ENCODE assay signal across 8 mouse cellular contexts in genomic region chr1:92180141-92181137, GRCm38 (mm10). TPM values are rescaled to one million over a fixed set of nuclear protein-coding genes. Genes with fewer than 3 reads are reported as not detected.
DNase-seq lines count a peak whose midpoint lies in the region; ATAC-seq lines count a peak whose summit lies in the region.

No protein-coding gene starts in this region.

- H3K4me1 ChIP-seq in intestine, embryonic 14.5 days (replicated peaks; ENCODE audit: control insufficient read depth, insufficient read depth, low read length) = peaks cover 16% of the 10 kb centered on the region

- peak overlapping the region; percentile 71 for H3K4me2 ChIP-seq in intestine, embryonic 14.5 days (ENCODE audit: low read length)

- H3K36me3 ChIP-seq in intestine, embryonic 14.5 days (ENCODE audit: control insufficient read depth, insufficient read depth, low read length) = no peaks in the 10 kb centered on the region

- ATAC-seq in intestine, embryonic 14.5 days (replicated peaks; ENCODE audit: low FRiP score, low TSS enrichment, low read depth) = peak; percentile 98

- under 1% methylated on average over 96 of the region's 97 CpGs for WGBS in intestine, embryonic 14.5 days

- peak overlapping the region; percentile 76 for H3K4me3 ChIP-seq in intestine, embryonic 14.5 days (ENCODE audit: low read depth, low read length)

- H3K9ac ChIP-seq in intestine, embryonic 14.5 days (ENCODE audit: low read length) = peak overlapping the region; percentile 81

- intact Hi-C loops in left cerebral cortex, postnatal 14 days (cut with DNase I) = loop anchor here (2.0 kb wide), 1 partner anchor 180 kb away; no protein-coding TSS in a partner anchor

- no peaks in the 10 kb centered on the region for H3K27me3 ChIP-seq in intestine, embryonic 14.5 days (replicated peaks; ENCODE audit: control insufficient read depth, insufficient read depth, low read length)

- H3K9me3 ChIP-seq in intestine, embryonic 14.5 days (ENCODE audit: control insufficient read depth, low read length) = no peaks in the 10 kb centered on the region

- peak; percentile 98 to 99 for DNase-seq in adrenal gland, adult 18-20 months (ENCODE audit: low spot score in 2 of 2)
- DNase-seq in embryo, embryonic 11 days = peak; percentile 100
- peak; percentile 100 for DNase-seq in gastrocnemius, postnatal 25 days
- DNase-seq in intestine, embryonic 14.5 days (ENCODE audit: low spot score) = peak; percentile 99
- peak; percentile 100 for DNase-seq in left cerebral cortex, postnatal 14 days (ENCODE audit: low spot score in 2 of 2)
- peak; percentile 99 for DNase-seq in mesoderm, embryonic 11.5 days (ENCODE audit: low read depth, low spot score)
- peak; percentile 100 for DNase-seq in right cerebral cortex, postnatal 36 days (ENCODE audit: low spot score in 2 of 2)
- peak; percentile 100 for DNase-seq in yolk sac, embryonic 10.5 days (ENCODE audit: low spot score)

- H3K27ac ChIP-seq in intestine, embryonic 14.5 days (ENCODE audit: low read depth) = peak overlapping the region; percentile 94

RNA-seq across cellular contexts. Expression of gene Hdac4, which starts 15.1 kb away (rescaled TPM):
- 10 to 100 TPM; 45.9 to 95.4 TPM for total RNA-seq in adrenal gland, adult 18-20 months (2021)
- total RNA-seq in gastrocnemius, postnatal 25 days (2021) = 10 to 100 TPM; 48.2 to 56.6 TPM
- polyA plus RNA-seq in intestine, embryonic 14.5 days (2014; fragmentation: Nextera tagmentation; extraction: Ambion mirVana) = 15.0 and 17.6 TPM in 2 replicates
- 100 to 1,000 TPM; 106 to 114 TPM for total RNA-seq in left cerebral cortex, postnatal 14 days (2021)

Comparison
In these comparisons a context has a peak if more than half of its experiments do, and no peak if none do; other contexts are left out.
1. Peak in every context shown above with its lines: DNase-seq, ATAC-seq, H3K4me3 ChIP-seq and H3K27ac ChIP-seq.